Mouse (Mus musculus): ENCODE results near the gene Rab30. TPM values are rescaled to one million over a fixed set of nuclear protein-coding genes. Genes with fewer than 3 reads are reported as not detected.
"Not testable (repeated sequence)": the region's sequence is repeated elsewhere in the genome, so short reads cannot be mapped to it uniquely, and the experiment has no call there.

The Rab30 gene
- polyA plus RNA-seq, 1 experiment from 2014 or later, result 4.0 TPM

- no peak for TF ChIP-seq EP300 (IDR thresholded peaks at IDR 0.05)
- no peak for TF ChIP-seq CTCF (IDR thresholded peaks at IDR 0.05)
- WGBS, result 35% methylated on average over 2 of the region's 2 CpGs
- no peaks in the 10 kb centered on the region for H3K36me3 ChIP-seq (ENCODE audit: insufficient read depth, low read length)
- DNase-seq (ENCODE audit: low spot score) (no peak), ATAC-seq (no peak)
- H3K27ac ChIP-seq (ENCODE audit: low read length), result no peak overlapping the region
- no peak overlapping the region for H3K9ac ChIP-seq (replicated peaks; ENCODE audit: low read depth)
- H3K9me3 ChIP-seq (ENCODE audit: low read length), result no peaks in the 10 kb centered on the region
- H3K4me1 ChIP-seq (ENCODE audit: insufficient read depth, low read depth, low read length), result no peaks in the 10 kb centered on the region
- H3K4me3 ChIP-seq (ENCODE audit: low read depth, low read length), result no peak overlapping the region
- no peak overlapping the region for H3K4me2 ChIP-seq (replicated peaks; ENCODE audit: low read depth, low read length)
- no peaks in the 10 kb centered on the region for H3K27me3 ChIP-seq (replicated peaks; ENCODE audit: insufficient read depth, low read length)
Measured at GRCm38 (mm10) chr7:92709573-92709972, 31.8 kb upstream of the Rab30 start.

DNA sequence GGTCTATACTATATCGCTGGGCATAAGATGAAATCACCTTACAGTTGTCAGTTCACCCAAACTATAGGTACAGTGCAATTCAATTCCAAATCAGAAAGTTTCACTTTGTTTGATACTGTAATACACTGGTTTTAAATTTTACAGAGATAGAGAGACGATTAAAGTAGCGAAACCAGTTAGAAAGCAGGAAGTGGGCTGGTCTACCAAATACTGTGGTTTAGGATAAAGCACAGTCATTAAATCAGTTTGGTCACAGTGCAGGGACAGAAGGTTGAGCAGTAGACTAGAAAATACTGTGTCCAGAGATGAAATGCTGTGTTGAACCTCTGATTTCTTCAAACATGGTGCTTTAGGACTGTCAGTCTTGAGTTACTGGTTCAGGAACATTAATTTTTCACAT is 29.8 kb upstream of the Rab30 start:
- H3K36me3 ChIP-seq (ENCODE audit: insufficient read depth, low read length), result no peaks in the 10 kb centered on the region
- H3K9me3 ChIP-seq (ENCODE audit: low read length), result no peaks in the 10 kb centered on the region
- H3K9ac ChIP-seq (replicated peaks; ENCODE audit: low read depth), result no peak overlapping the region
- no peaks in the 10 kb centered on the region for H3K4me1 ChIP-seq (ENCODE audit: insufficient read depth, low read depth, low read length)
- ATAC-seq (no peak), DNase-seq (ENCODE audit: low spot score) (no peak)
- no peak overlapping the region for H3K27ac ChIP-seq (ENCODE audit: low read length)
- no peak overlapping the region for H3K4me2 ChIP-seq (replicated peaks; ENCODE audit: low read depth, low read length)
- no peaks in the 10 kb centered on the region for H3K27me3 ChIP-seq (replicated peaks; ENCODE audit: insufficient read depth, low read length)
- H3K4me3 ChIP-seq (ENCODE audit: low read depth, low read length), result no peak overlapping the region
- WGBS, result 71% methylated on average over 3 of the region's 3 CpGs
- no peak for TF ChIP-seq CTCF (IDR thresholded peaks at IDR 0.05)
- TF ChIP-seq EP300 (IDR thresholded peaks at IDR 0.05), result no peak

- H3K9ac ChIP-seq (replicated peaks; ENCODE audit: low read depth), result no peak overlapping the region
- 74% methylated on average over 1 of the region's 1 CpGs for WGBS
- no peak overlapping the region for H3K27ac ChIP-seq (ENCODE audit: low read length)
- DNase-seq (ENCODE audit: low spot score) (no peak), ATAC-seq (no peak)
- no peaks in the 10 kb centered on the region for H3K27me3 ChIP-seq (replicated peaks; ENCODE audit: insufficient read depth, low read length)
- H3K36me3 ChIP-seq (ENCODE audit: insufficient read depth, low read length), result no peaks in the 10 kb centered on the region
- no peak overlapping the region for H3K4me2 ChIP-seq (replicated peaks; ENCODE audit: low read depth, low read length)
- TF ChIP-seq CTCF (IDR thresholded peaks at IDR 0.05) (no peak), EP300 (IDR thresholded peaks at IDR 0.05) (no peak)
- no peak overlapping the region for H3K4me3 ChIP-seq (ENCODE audit: low read depth, low read length)
- H3K9me3 ChIP-seq (ENCODE audit: low read length), result no peaks in the 10 kb centered on the region
- H3K4me1 ChIP-seq (ENCODE audit: insufficient read depth, low read depth, low read length), result no peaks in the 10 kb centered on the region
Measured at GRCm38 (mm10) chr7:92715055-92715454, 26.3 kb upstream of the Rab30 start.

DNA sequence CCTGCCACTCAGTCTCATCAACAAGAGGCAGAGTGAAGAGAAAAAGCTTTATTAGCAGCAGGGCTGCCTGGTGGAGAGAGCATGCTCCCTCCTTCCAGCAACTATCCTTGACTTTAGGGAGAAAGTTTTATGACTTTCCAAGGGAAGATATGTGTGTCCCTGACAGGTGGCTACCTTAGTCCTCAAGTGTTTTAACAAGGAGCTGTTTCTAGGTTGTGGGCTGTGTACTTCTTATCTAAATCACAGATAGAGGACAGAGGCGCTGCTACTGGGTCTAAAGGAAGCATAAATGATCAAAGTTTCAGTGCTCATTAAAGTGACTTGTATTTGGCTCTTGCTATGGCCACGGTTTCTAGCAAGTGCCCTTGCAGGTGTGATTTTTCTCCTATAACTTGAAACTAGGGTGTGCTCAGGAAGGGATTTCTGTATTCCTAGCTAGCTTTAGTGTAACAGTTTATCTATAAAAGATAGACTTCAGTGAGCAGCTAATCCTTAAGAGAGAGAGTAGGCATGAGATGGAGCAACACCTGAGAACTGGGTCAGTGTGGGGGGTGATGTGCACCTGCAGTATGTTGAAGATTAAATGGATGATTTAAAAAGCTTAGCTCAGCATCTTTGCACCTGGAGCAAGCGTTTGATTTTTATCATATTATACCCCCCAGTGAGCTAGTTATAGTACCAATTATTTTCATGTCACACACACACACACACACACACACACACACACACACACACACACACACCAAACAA is 21.1 kb upstream of the Rab30 start:
- TF ChIP-seq CTCF (IDR thresholded peaks at IDR 0.05) (no peak), EP300 (IDR thresholded peaks at IDR 0.05) (no peak)
- Histone ChIP-seq H3K36me3 (ENCODE audit: insufficient read depth, low read length) (no peaks in the 10 kb centered on the region), H3K4me3 (ENCODE audit: low read depth, low read length) (no peak overlapping the region), H3K27me3 (replicated peaks; ENCODE audit: insufficient read depth, low read length) (no peaks in the 10 kb centered on the region), H3K27ac (ENCODE audit: low read length) (no peak overlapping the region), H3K4me2 (replicated peaks; ENCODE audit: low read depth, low read length) (no peak overlapping the region), H3K4me1 (ENCODE audit: insufficient read depth, low read depth, low read length) (no peaks in the 10 kb centered on the region), H3K9me3 (ENCODE audit: low read length) (no peaks in the 10 kb centered on the region), H3K9ac (replicated peaks; ENCODE audit: low read depth) (no peak overlapping the region)
- no peak for ATAC-seq
- WGBS, result 47% methylated on average over 3 of the region's 3 CpGs
- DNase-seq (ENCODE audit: low spot score), result no peak

DNA sequence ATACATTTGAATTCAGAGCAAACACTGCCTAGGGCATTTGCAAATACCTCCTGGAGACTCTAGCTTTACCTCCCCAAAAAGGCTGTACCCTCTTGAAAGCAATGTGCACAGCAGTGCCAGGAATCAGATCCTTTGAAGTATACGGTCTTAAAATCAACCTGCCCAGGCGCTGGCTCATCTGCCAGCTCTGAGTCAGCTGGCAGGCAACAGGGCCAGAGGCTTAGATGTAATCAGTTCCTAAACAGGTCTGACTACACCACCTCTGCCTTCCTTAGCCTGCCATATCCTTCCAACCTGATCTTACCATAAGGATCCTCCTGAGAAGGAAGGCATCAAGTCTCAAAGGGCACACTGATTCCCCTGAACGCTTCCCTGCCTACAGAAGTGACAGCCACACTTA is 17.7 kb upstream of the Rab30 start:
- DNase-seq (ENCODE audit: low spot score) (no peak), ATAC-seq (no peak)
- Histone ChIP-seq H3K27ac (ENCODE audit: low read length) (no peak overlapping the region), H3K4me3 (ENCODE audit: low read depth, low read length) (no peak overlapping the region), H3K9me3 (ENCODE audit: low read length) (no peaks in the 10 kb centered on the region), H3K36me3 (ENCODE audit: insufficient read depth, low read length) (no peaks in the 10 kb centered on the region), H3K9ac (replicated peaks; ENCODE audit: low read depth) (no peak overlapping the region), H3K4me2 (replicated peaks; ENCODE audit: low read depth, low read length) (no peak overlapping the region), H3K27me3 (replicated peaks; ENCODE audit: insufficient read depth, low read length) (no peaks in the 10 kb centered on the region), H3K4me1 (ENCODE audit: insufficient read depth, low read depth, low read length) (no peaks in the 10 kb centered on the region)
- WGBS, result 20% methylated on average over 3 of the region's 3 CpGs
- TF ChIP-seq EP300 (IDR thresholded peaks at IDR 0.05), result no peak
- no peak for TF ChIP-seq CTCF (IDR thresholded peaks at IDR 0.05)

- no peak for DNase-seq (ENCODE audit: low spot score)
- TF ChIP-seq EP300 (IDR thresholded peaks at IDR 0.05) (no peak), CTCF (IDR thresholded peaks at IDR 0.05) (no peak)
- Histone ChIP-seq H3K27me3 (replicated peaks; ENCODE audit: insufficient read depth, low read length) (no peaks in the 10 kb centered on the region), H3K9me3 (ENCODE audit: low read length) (no peaks in the 10 kb centered on the region), H3K4me2 (replicated peaks; ENCODE audit: low read depth, low read length) (no peak overlapping the region), H3K9ac (replicated peaks; ENCODE audit: low read depth) (no peak overlapping the region), H3K27ac (ENCODE audit: low read length) (no peak overlapping the region), H3K4me1 (ENCODE audit: insufficient read depth, low read depth, low read length) (no peaks in the 10 kb centered on the region), H3K4me3 (ENCODE audit: low read depth, low read length) (no peak overlapping the region), H3K36me3 (ENCODE audit: insufficient read depth, low read length) (no peaks in the 10 kb centered on the region)
- WGBS, result 70% methylated on average over 4 of the region's 4 CpGs
- no peak for ATAC-seq
Measured at GRCm38 (mm10) chr7:92724261-92724660, 17.1 kb upstream of the Rab30 start.

DNA sequence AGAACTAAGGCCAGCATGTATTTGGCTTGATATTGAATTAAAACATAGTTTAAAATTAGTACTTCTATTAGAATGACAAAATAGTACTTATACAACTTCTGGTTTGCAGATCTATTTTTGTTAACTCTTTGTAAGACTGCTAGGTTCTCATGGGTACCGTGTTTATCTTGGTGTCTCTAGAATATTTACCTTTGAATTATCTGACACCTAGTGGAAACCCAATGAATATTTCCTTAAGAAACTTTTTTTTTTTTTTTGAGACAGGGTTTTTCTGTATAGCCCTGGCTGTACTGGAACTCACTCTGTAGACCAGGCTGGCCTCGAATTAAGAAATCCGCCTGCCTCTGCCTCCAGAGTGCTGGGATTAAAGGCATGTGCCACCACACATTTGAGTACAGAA is 11.8 kb upstream of the Rab30 start:
- not testable (repeated sequence) for H3K27ac ChIP-seq (ENCODE audit: low read length); H3K4me1 ChIP-seq (ENCODE audit: insufficient read depth, low read depth, low read length); H3K9me3 ChIP-seq (ENCODE audit: low read length); H3K4me2 ChIP-seq (replicated peaks; ENCODE audit: low read depth, low read length); H3K9ac ChIP-seq (replicated peaks; ENCODE audit: low read depth); H3K27me3 ChIP-seq (replicated peaks; ENCODE audit: insufficient read depth, low read length); H3K4me3 ChIP-seq (ENCODE audit: low read depth, low read length); H3K36me3 ChIP-seq (ENCODE audit: insufficient read depth, low read length); ATAC-seq
- peak; percentile 16 for DNase-seq (ENCODE audit: low spot score)
- 65% methylated on average over 3 of the region's 3 CpGs for WGBS

Data from lung, postnatal 0 days (tissue).